Mouse (Mus musculus) hindbrain, embryonic 11.5 days (tissue): Measurements from ENCODE around the gene Cntrob. TPM values are rescaled to one million over a fixed set of nuclear protein-coding genes. Genes with fewer than 3 reads are reported as not detected.
"Not testable (repeated sequence)": the region's sequence is repeated elsewhere in the genome, so short reads cannot be mapped to it uniquely, and the experiment has no call there.

ENCODE experiments used
- ATAC-seq: fragments of 200-750 bp; cut with Nextera tagmentation; 2 replicates; pipeline ENCODE4 v1.8.0; 2017; ENCODE audit warnings: mild to moderate bottlenecking, moderate TSS enrichment, moderate library complexity; ENCODE audit not compliant: low FRiP score
- DNase-seq: peaks from one replicate; pipeline ENCODE4 v3.0.0-alpha.2; 2015; ENCODE audit warnings: low spot score
- H3K27ac ChIP-seq: fragments of 300-500 bp; sonication (generic); 2 replicates; pipeline ENCODE4 v1.5.1; 2014; ENCODE audit warnings: mild to moderate bottlenecking, low read depth, low read length
- H3K27me3 ChIP-seq: fragments of 300-500 bp; sonication (generic); 2 replicates; pipeline ENCODE4 v1.6.1; 2014; ENCODE audit warnings: mild to moderate bottlenecking, low read length, moderate library complexity, mixed read lengths; ENCODE audit not compliant: control insufficient read depth, insufficient read depth
- H3K36me3 ChIP-seq: fragments of 300-500 bp; sonication (generic); 2 replicates; pipeline ENCODE4 v1.6.1; 2014; ENCODE audit warnings: mild to moderate bottlenecking, low read length, moderate library complexity, mixed read lengths; ENCODE audit not compliant: control insufficient read depth, insufficient read depth
- H3K4me1 ChIP-seq: fragments of 300-500 bp; sonication (generic); replicated peaks from 2 replicates; pipeline ENCODE4 v1.6.1; 2014; ENCODE audit warnings: low read length, mixed read lengths; ENCODE audit not compliant: control insufficient read depth, insufficient read depth
- H3K4me2 ChIP-seq: fragments of 300-500 bp; sonication (generic); replicated peaks from 2 replicates; pipeline ENCODE4 v1.6.1; 2014; ENCODE audit warnings: mild to moderate bottlenecking, low read depth, low read length
- H3K4me3 ChIP-seq: fragments of 300-500 bp; sonication (generic); 2 replicates; pipeline ENCODE4 v1.5.1; 2014; ENCODE audit warnings: low read depth, low read length
- H3K9ac ChIP-seq: fragments of 300-500 bp; sonication (generic); 2 replicates; pipeline ENCODE4 v1.6.1; 2014; ENCODE audit warnings: low read depth, low read length
- H3K9me3 ChIP-seq: fragments of 300-500 bp; sonication (generic); 2 replicates; pipeline ENCODE4 v1.6.1; 2016; ENCODE audit warnings: low read length; ENCODE audit not compliant: control insufficient read depth
- WGBS: fragments of 180-500 bp; shearing (Covaris S2); extraction: QIAGEN DNeasy Blood & Tissue Kit; methylation state at CpG from one replicate; pipeline ENCODE4 v1.1.7; 2014; 5-methylcytosine and 5-hydroxymethylcytosine counted together
- polyA plus RNA-seq: library from polyadenylated mRNA; unstranded; fragments of >200 nt; fragmentation: Nextera tagmentation; extraction: Ambion mirVana; gene quantifications from 2 replicates; pipeline ENCODE4 v1.2.1, GENCODE M21; 2014

The Cntrob gene
- polyA plus RNA-seq, 1 experiment from 2014 or later, result 17.9 TPM

- Histone ChIP-seq H3K9me3 (no peaks in the 10 kb centered on the region), H3K36me3 (no peaks in the 10 kb centered on the region; the same call in 1 of the 2 replicates), H3K4me1 (peaks cover 10% of the 10 kb centered on the region), H3K4me3 (peak overlapping the region; percentile 54), H3K27ac (peak overlapping the region; percentile 76; the same call in 1 of the 2 replicates), H3K9ac (peak overlapping the region; percentile 76), H3K27me3 (peaks cover 13% of the 10 kb centered on the region), H3K4me2 (peak overlapping the region; percentile 69)
- DNase-seq (peak; percentile 29), ATAC-seq (no peak)
- WGBS, result 29% methylated on average over 18 of the region's 18 CpGs
Observed at GRCm38 (mm10) chr11:69322693-69323471, 693 bp downstream of the Cntrob start.

DNA sequence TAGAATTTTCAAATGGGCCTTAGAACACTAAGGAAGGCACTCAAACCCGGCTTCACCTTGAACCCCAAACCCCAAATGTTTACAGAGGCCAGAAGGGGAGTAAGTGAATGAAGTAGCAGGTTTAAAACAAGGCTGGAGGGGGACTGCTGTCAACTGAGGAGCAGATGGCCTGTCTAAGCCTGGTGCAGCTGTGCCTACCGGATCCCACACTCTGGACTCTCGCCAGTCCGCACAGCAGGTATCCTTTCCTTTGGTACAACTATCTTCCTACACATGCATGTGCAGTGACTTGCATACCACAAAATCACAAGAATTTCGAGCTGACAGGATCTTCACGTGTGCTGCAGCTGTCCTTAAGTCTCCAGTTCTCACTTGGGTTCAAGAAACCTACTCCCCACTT is 1.6 kb downstream of the Cntrob start:
- H3K9ac ChIP-seq, result 0 out of 2 replicates have a peak overlapping the region, but pooled peaks have one; percentile 28
- H3K4me2 ChIP-seq, result peak overlapping the region; percentile 69
- ATAC-seq (no peak), DNase-seq (no peak)
- WGBS, result 71% methylated on average over 6 of the region's 6 CpGs
- no peaks in the 10 kb centered on the region for H3K9me3 ChIP-seq
- H3K27ac ChIP-seq, result no peak overlapping the region
- H3K4me1 ChIP-seq, result peaks cover 10% of the 10 kb centered on the region
- no peaks in the 10 kb centered on the region; the same call in 1 of the 2 replicates for H3K36me3 ChIP-seq
- H3K27me3 ChIP-seq, result peaks cover 8% of the 10 kb centered on the region
- H3K4me3 ChIP-seq, result no peak overlapping the region

DNA sequence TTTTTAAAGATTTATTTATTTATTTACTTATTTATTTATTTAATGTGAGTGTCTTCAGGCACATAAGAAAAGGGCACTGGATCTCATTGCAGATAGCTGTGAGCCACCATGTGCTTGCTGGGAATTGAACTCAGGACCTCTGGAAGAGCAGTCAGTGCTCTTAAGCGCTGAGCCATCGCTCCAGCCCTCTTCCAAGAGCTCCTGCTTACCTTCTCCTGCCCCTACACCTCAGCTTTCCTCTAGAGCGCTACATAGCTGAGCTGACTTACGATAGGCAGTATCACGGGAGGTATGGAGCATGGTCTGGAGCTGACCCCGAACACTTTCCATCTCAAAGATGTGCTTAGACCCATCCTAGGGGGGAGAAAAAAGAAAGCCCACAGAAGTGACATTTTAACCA is 2.0 kb downstream of the Cntrob start:
- H3K9ac ChIP-seq, result no peak overlapping the region
- peaks cover 3% of the 10 kb centered on the region for H3K27me3 ChIP-seq
- peak overlapping the region; percentile 69 for H3K4me2 ChIP-seq
- no peaks in the 10 kb centered on the region for H3K9me3 ChIP-seq
- no peaks in the 10 kb centered on the region; the same call in 1 of the 2 replicates for H3K36me3 ChIP-seq
- 90% methylated on average over 6 of the region's 6 CpGs for WGBS
- peaks cover 7% of the 10 kb centered on the region for H3K4me1 ChIP-seq
- ATAC-seq (no peak), DNase-seq (no peak)
- H3K4me3 ChIP-seq, result no peak overlapping the region
- H3K27ac ChIP-seq, result no peak overlapping the region

DNA sequence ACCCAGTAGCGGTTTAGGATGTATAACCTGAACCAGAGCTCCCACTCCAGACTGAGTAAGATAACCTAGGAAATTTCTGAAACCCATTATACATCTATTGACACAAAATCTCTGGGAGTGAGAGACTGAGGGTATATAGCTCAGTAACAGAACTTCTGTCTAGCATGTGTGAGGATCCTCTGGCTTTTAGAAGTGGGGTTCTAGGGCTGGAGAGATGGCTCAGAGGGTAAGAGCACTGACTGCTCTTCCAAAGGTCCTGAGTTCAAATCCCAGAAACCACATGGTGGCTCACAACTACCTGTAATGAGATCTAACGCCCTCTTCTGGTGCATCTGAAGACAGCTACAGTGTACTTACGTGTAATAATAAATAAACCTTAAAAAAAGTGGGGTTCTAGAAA is 5.6 kb downstream of the Cntrob start:
- H3K27ac ChIP-seq, H3K4me2 ChIP-seq, H3K4me3 ChIP-seq, H3K36me3 ChIP-seq, H3K9me3 ChIP-seq, H3K27me3 ChIP-seq, DNase-seq, H3K9ac ChIP-seq, H3K4me1 ChIP-seq, ATAC-seq: not testable (repeated sequence)
- WGBS, result 90% methylated on average over 3 of the region's 3 CpGs

DNA sequence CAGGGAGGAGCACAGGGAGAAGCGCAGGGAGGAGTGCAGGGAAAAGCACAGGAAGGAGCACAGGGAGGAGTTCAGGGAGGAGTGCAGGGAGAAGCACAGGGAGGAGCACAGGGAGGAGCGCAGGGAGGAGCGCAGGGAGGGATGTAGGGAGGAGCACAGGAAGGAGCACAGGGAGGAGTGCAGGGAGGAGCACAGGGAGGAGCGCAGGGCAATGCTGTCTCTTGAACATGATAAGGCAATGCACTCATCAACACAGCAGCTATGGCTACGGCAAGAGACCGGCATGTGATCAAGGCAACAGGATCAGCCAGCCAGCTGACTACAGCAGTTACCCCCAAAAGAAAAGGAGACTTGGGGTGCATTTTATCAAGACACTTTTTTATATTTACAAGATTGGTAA is 7.2 kb downstream of the Cntrob start:
- Histone ChIP-seq H3K9me3 (no peaks in the 10 kb centered on the region), H3K4me3 (no peak overlapping the region), H3K9ac (no peak overlapping the region), H3K27ac (no peak overlapping the region), H3K4me2 (no peak overlapping the region), H3K27me3 (no peaks in the 10 kb centered on the region), H3K36me3 (no peaks in the 10 kb centered on the region; the same call in 1 of the 2 replicates), H3K4me1 (no peaks in the 10 kb centered on the region)
- 95% methylated on average over 6 of the region's 6 CpGs for WGBS
- ATAC-seq, result no peak
- no peak for DNase-seq

- Histone ChIP-seq H3K4me2 (no peak overlapping the region), H3K27ac (no peak overlapping the region), H3K4me1 (no peaks in the 10 kb centered on the region), H3K36me3 (peaks cover 8% of the 10 kb centered on the region; the same call in 1 of the 2 replicates), H3K4me3 (peak overlapping the region; percentile 2; the same call in 1 of the 2 replicates), H3K27me3 (no peaks in the 10 kb centered on the region), H3K9me3 (no peaks in the 10 kb centered on the region), H3K9ac (no peak overlapping the region)
- DNase-seq (no peak), ATAC-seq (no peak)
- 84% methylated on average over 7 of the region's 7 CpGs for WGBS
Observed at GRCm38 (mm10) chr11:69311266-69311665, 12.3 kb downstream of the Cntrob start.

- no peak overlapping the region; the same call in 1 of the 2 replicates for H3K4me3 ChIP-seq
- no peak overlapping the region for H3K27ac ChIP-seq
- WGBS, result 98% methylated on average over 2 of the region's 2 CpGs
- ATAC-seq (no peak), DNase-seq (no peak)
- H3K9me3 ChIP-seq, result no peaks in the 10 kb centered on the region
- H3K4me2 ChIP-seq, result no peak overlapping the region
- no peaks in the 10 kb centered on the region for H3K27me3 ChIP-seq
- peaks cover 10% of the 10 kb centered on the region; the same call in 1 of the 2 replicates for H3K36me3 ChIP-seq
- no peak overlapping the region for H3K9ac ChIP-seq
- no peaks in the 10 kb centered on the region for H3K4me1 ChIP-seq
Observed at GRCm38 (mm10) chr11:69306039-69306438, 17.5 kb downstream of the Cntrob start.

GRCm38 (mm10) chr11:69305291-69305690 is 18.3 kb downstream of the Cntrob start:
- H3K36me3 ChIP-seq, result peaks cover 10% of the 10 kb centered on the region; the same call in 1 of the 2 replicates

GRCm38 (mm10) chr11:69302817-69303216 is 20.8 kb downstream of the Cntrob start:
- 0 out of 2 replicates have a peak, but pooled peaks cover 5% of the 10 kb centered on the region for H3K36me3 ChIP-seq
- DNase-seq, result no peak
- WGBS, result 93% methylated on average over 7 of the region's 7 CpGs
- H3K4me3 ChIP-seq, result no peak overlapping the region
- H3K4me1 ChIP-seq, result no peaks in the 10 kb centered on the region
- no peaks in the 10 kb centered on the region for H3K9me3 ChIP-seq
- no peak overlapping the region for H3K9ac ChIP-seq
- H3K4me2 ChIP-seq, result no peak overlapping the region
- no peaks in the 10 kb centered on the region for H3K27me3 ChIP-seq
- no peak overlapping the region for H3K27ac ChIP-seq
- no peak for ATAC-seq

More at GRCm38 (mm10) chr11:69305291-69305690, 18.3 kb downstream of the Cntrob start:
- Histone ChIP-seq H3K27me3 (no peaks in the 10 kb centered on the region), H3K4me3 (no peak overlapping the region), H3K9me3 (no peaks in the 10 kb centered on the region), H3K4me2 (no peak overlapping the region), H3K4me1 (no peaks in the 10 kb centered on the region), H3K27ac (no peak overlapping the region), H3K9ac (no peak overlapping the region)
- ATAC-seq, result no peak
- 92% methylated on average over 9 of the region's 9 CpGs for WGBS
- no peak for DNase-seq
